Mouse (Mus musculus): ENCODE data around the gene Prss16. TPM values are rescaled to one million over a fixed set of nuclear protein-coding genes. Genes with fewer than 3 reads are reported as not detected.
"Not testable (repeated sequence)": the region's sequence is repeated elsewhere in the genome, so short reads cannot be mapped to it uniquely, and the experiment has no call there.

Gene Prss16
- polyA plus RNA-seq, 1 experiment from 2014 or later: 0.95 TPM

- Histone ChIP-seq H3K4me3 (peak within 1 kb of the TSS; percentile 39), H3K9ac (peak within 1 kb of the TSS; percentile 61), H3K4me2 (replicated peaks) (peak within 1 kb of the TSS; percentile 77), H3K27ac (peak within 1 kb of the TSS; percentile 95), H3K4me1 (peaks cover 13% of the 10 kb centered on the region; the same call in 1 of the 2 replicates)
- WGBS: 1% methylated on average over 41 of the region's 80 CpGs
- ATAC-seq (ENCODE audit: insufficient number of reproducible peaks, insufficient read depth, low FRiP score, low TSS enrichment): peak; percentile 95
- H3K36me3 ChIP-seq, H3K9me3 ChIP-seq, H3K27me3 ChIP-seq: not testable (repeated sequence)
Measured at GRCm38 (mm10) chr13:22042568-22043502, 33.3 kb upstream of the Prss16 start, which contains the start of the genes Hist1h2ag and Hist1h2bj. Gene Hist1h2ag, minus strand, starts transcription at chr13:22042944. Gene Hist1h2bj, plus strand, starts transcription at chr13:22043214.

- WGBS: 2% methylated on average over 13 of the region's 13 CpGs
- H3K9ac ChIP-seq: peak overlapping the region; percentile 61
- H3K27ac ChIP-seq: peak overlapping the region; percentile 95
- peak overlapping the region; percentile 77 for H3K4me2 ChIP-seq (replicated peaks)
- no peaks in the 10 kb centered on the region for H3K36me3 ChIP-seq
- ATAC-seq (ENCODE audit: insufficient number of reproducible peaks, insufficient read depth, low FRiP score, low TSS enrichment): no peak
- no peaks in the 10 kb centered on the region for H3K27me3 ChIP-seq
- H3K4me3 ChIP-seq: peak overlapping the region; percentile 39
- no peaks in the 10 kb centered on the region for H3K9me3 ChIP-seq
- H3K4me1 ChIP-seq: peaks cover 13% of the 10 kb centered on the region; the same call in 1 of the 2 replicates
Measured at GRCm38 (mm10) chr13:22041651-22042567, 32.4 kb upstream of the Prss16 start.

- peaks cover 13% of the 10 kb centered on the region; the same call in 1 of the 2 replicates for H3K4me1 ChIP-seq
- ATAC-seq (ENCODE audit: insufficient number of reproducible peaks, insufficient read depth, low FRiP score, low TSS enrichment): peak; percentile 29; the same call in 1 of the 2 replicates
- H3K9ac ChIP-seq: peak within 1 kb of the TSS; percentile 68
- H3K27ac ChIP-seq: peak within 1 kb of the TSS; percentile 95
- not testable (repeated sequence) for H3K9me3 ChIP-seq, H3K36me3 ChIP-seq, H3K27me3 ChIP-seq
- under 1% methylated on average over 27 of the region's 27 CpGs for WGBS
- H3K4me2 ChIP-seq (replicated peaks): peak within 1 kb of the TSS; percentile 77
- H3K4me3 ChIP-seq: peak within 1 kb of the TSS; percentile 48
Measured at GRCm38 (mm10) chr13:22041142-22041536, 31.6 kb upstream of the Prss16 start, which contains the start of gene Hist1h4i. Gene Hist1h4i, minus strand, starts transcription at chr13:22041362.

- peak; percentile 3; the same call in 1 of the 2 replicates for ATAC-seq (ENCODE audit: insufficient number of reproducible peaks, insufficient read depth, low FRiP score, low TSS enrichment)
- H3K4me3 ChIP-seq: peak overlapping the region; percentile 48
- H3K9me3 ChIP-seq: no peaks in the 10 kb centered on the region
- peak overlapping the region; percentile 95 for H3K27ac ChIP-seq
- H3K36me3 ChIP-seq: no peaks in the 10 kb centered on the region
- no peaks in the 10 kb centered on the region for H3K27me3 ChIP-seq
- H3K4me2 ChIP-seq (replicated peaks): peak overlapping the region; percentile 77
- H3K9ac ChIP-seq: peak overlapping the region; percentile 68
- 0% methylated on average over 22 of the region's 24 CpGs for WGBS
- peaks cover 13% of the 10 kb centered on the region; the same call in 1 of the 2 replicates for H3K4me1 ChIP-seq
Measured at GRCm38 (mm10) chr13:22040464-22041141, 31.1 kb upstream of the Prss16 start.

GRCm38 (mm10) chr13:22039951-22040463 lies 30.5 kb upstream of the Prss16 start:
- peak overlapping the region; percentile 48 for H3K4me3 ChIP-seq
- 10% methylated on average over 2 of the region's 2 CpGs for WGBS
- H3K27me3 ChIP-seq: no peaks in the 10 kb centered on the region
- H3K9me3 ChIP-seq: no peaks in the 10 kb centered on the region
- H3K36me3 ChIP-seq: no peaks in the 10 kb centered on the region
- H3K9ac ChIP-seq: peak overlapping the region; percentile 68
- peak overlapping the region; percentile 77 for H3K4me2 ChIP-seq (replicated peaks)
- H3K4me1 ChIP-seq: peaks cover 13% of the 10 kb centered on the region; the same call in 1 of the 2 replicates
- peak overlapping the region; percentile 95 for H3K27ac ChIP-seq
- no peak for ATAC-seq (ENCODE audit: insufficient number of reproducible peaks, insufficient read depth, low FRiP score, low TSS enrichment)

GRCm38 (mm10) chr13:22039364-22039763 lies 29.8 kb upstream of the Prss16 start:
- Histone ChIP-seq H3K9me3 (no peaks in the 10 kb centered on the region), H3K36me3 (no peaks in the 10 kb centered on the region), H3K27me3 (no peaks in the 10 kb centered on the region), H3K27ac (peak overlapping the region; percentile 95; the same call in 1 of the 2 replicates), H3K4me3 (no peak overlapping the region), H3K4me2 (replicated peaks) (no peak overlapping the region), H3K4me1 (peaks cover 15% of the 10 kb centered on the region; the same call in 1 of the 2 replicates), H3K9ac (no peak overlapping the region)
- ATAC-seq (ENCODE audit: insufficient number of reproducible peaks, insufficient read depth, low FRiP score, low TSS enrichment): no peak
- WGBS: 63% methylated on average over 5 of the region's 5 CpGs

GRCm38 (mm10) chr13:22037415-22037814 lies 27.9 kb upstream of the Prss16 start:
- Histone ChIP-seq H3K4me2 (replicated peaks) (no peak overlapping the region; the same call in 1 of the 2 replicates), H3K27ac (peak overlapping the region; percentile 88), H3K9me3 (no peaks in the 10 kb centered on the region), H3K36me3 (no peaks in the 10 kb centered on the region), H3K4me1 (peaks cover 21% of the 10 kb centered on the region; the same call in 1 of the 2 replicates), H3K27me3 (no peaks in the 10 kb centered on the region), H3K9ac (no peak overlapping the region), H3K4me3 (no peak overlapping the region)
- ATAC-seq (ENCODE audit: insufficient number of reproducible peaks, insufficient read depth, low FRiP score, low TSS enrichment): no peak
- 50% methylated on average over 2 of the region's 2 CpGs for WGBS

- peak overlapping the region; percentile 66 for H3K4me2 ChIP-seq (replicated peaks)
- H3K9me3 ChIP-seq: no peaks in the 10 kb centered on the region
- peak overlapping the region; percentile 88 for H3K27ac ChIP-seq
- peaks cover 18% of the 10 kb centered on the region; the same call in 1 of the 2 replicates for H3K4me1 ChIP-seq
- ATAC-seq (ENCODE audit: insufficient number of reproducible peaks, insufficient read depth, low FRiP score, low TSS enrichment): no peak
- H3K27me3 ChIP-seq: no peaks in the 10 kb centered on the region
- no peaks in the 10 kb centered on the region for H3K36me3 ChIP-seq
- WGBS: 55% methylated on average over 3 of the region's 3 CpGs
- H3K9ac ChIP-seq: peak overlapping the region; percentile 64
- peak overlapping the region; percentile 37 for H3K4me3 ChIP-seq
Measured at GRCm38 (mm10) chr13:22036986-22037385, 27.4 kb upstream of the Prss16 start.

GRCm38 (mm10) chr13:22036149-22036956 lies 26.8 kb upstream of the Prss16 start:
- H3K9ac ChIP-seq: peak overlapping the region; percentile 64
- H3K27me3 ChIP-seq: no peaks in the 10 kb centered on the region
- no peaks in the 10 kb centered on the region for H3K36me3 ChIP-seq
- H3K27ac ChIP-seq: peak overlapping the region; percentile 88
- H3K4me1 ChIP-seq: peaks cover 16% of the 10 kb centered on the region; the same call in 1 of the 2 replicates
- no peaks in the 10 kb centered on the region for H3K9me3 ChIP-seq
- ATAC-seq (ENCODE audit: insufficient number of reproducible peaks, insufficient read depth, low FRiP score, low TSS enrichment): no peak
- H3K4me3 ChIP-seq: peak overlapping the region; percentile 37
- peak overlapping the region; percentile 66 for H3K4me2 ChIP-seq (replicated peaks)
- 2% methylated on average over 21 of the region's 23 CpGs for WGBS

Measured in embryonic facial prominence, embryonic 12.5 days (tissue).